Mouse (Mus musculus): ENCODE measurements around the gene Slc39a7. TPM values are rescaled to one million over a fixed set of nuclear protein-coding genes. Genes with fewer than 3 reads are reported as not detected.
A peak's percentile ranks its signal among the peaks of the same experiment; 100 is the strongest.
"Not testable (repeated sequence)": the region's sequence is repeated elsewhere in the genome, so short reads cannot be mapped to it uniquely, and the experiment has no call there.

Gene Slc39a7
- polyA plus RNA-seq, 1 experiment from 2014 or later, result 108 TPM

DNA sequence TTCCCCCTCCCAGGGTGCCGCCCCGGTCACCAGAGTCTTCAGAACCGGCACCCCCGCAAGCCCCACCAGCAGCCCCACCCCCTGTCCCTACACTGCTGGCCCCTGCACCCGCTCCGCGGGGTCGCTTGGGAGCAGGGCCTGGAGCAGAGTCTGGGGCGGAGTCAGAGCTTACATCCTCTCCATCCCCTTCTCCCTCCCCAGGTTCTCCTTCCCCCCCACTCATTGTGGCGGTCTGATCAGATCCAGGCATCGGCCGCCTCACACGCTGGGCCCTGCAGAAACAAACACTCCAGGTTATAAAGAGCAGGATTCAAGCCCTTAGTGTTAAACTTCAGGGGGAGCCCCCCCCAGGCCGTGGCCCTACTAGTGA, 9.1 kb downstream of the Slc39a7 start:
- Histone ChIP-seq H3K4me2 (ENCODE audit: low read depth, low read length) (no peak overlapping the region), H3K36me3 (ENCODE audit: control insufficient read depth, insufficient read depth) (peaks cover 13% of the 10 kb centered on the region), H3K4me3 (ENCODE audit: low read length) (no peak overlapping the region), H3K27ac (ENCODE audit: low read length) (no peak overlapping the region), H3K9ac (ENCODE audit: low read length) (no peak overlapping the region), H3K4me1 (ENCODE audit: control insufficient read depth, insufficient read depth, low read length) (peaks cover 23% of the 10 kb centered on the region), H3K27me3 (ENCODE audit: control insufficient read depth, insufficient read depth, low read length) (no peaks in the 10 kb centered on the region), H3K9me3 (replicated peaks; ENCODE audit: control insufficient read depth, low read length) (peaks cover 9% of the 10 kb centered on the region)
- ATAC-seq (replicated peaks; ENCODE audit: extremely low read depth, insufficient read depth, low FRiP score), result no peak
- WGBS, result 91% methylated on average over 14 of the region's 14 CpGs

DNA sequence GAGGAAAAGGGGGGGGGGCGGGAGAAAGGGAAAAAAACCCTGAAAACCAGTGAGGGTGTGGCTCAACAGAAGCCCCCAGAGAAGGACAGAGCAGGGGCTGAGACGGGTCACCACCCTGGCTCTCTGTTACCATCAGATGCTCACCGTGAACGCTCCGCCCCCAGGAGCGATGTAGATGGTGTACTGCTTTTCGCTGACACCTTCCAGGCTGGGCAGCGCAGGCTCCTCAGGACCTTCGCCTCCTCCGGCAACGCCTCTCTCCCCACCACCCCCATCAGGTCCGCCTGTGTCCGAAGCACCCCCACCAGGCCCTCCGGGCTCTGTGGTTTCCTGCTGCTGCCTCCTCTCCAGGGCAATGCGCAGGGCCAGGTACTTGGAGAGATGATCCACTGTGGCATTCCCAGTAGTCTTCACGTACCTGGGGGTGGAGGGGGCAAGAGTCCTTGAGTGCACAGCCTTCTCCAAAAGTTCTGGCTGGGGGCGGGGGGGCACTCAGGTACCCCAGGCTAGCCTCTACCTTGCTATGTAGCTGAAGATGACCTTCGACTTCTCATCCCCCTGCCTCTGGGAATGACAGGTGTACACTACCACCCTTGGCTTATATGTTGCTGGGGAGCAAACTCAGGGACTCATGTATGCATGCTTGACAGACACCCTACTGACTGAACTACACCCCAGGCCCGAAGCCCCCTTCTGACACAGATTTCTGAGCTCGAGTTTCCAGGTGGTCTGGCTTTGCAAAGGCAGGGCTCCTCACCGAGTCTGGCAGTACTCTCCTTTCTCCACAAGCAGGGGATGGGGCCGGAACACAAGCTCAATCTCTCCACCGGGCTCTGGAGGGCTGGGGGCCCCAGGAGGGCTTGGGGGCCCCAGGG, 9.7 kb downstream of the Slc39a7 start:
- Histone ChIP-seq H3K9ac (ENCODE audit: low read length) (no peak overlapping the region), H3K4me3 (ENCODE audit: low read length) (no peak overlapping the region), H3K4me2 (ENCODE audit: low read depth, low read length) (no peak overlapping the region), H3K4me1 (ENCODE audit: control insufficient read depth, insufficient read depth, low read length) (peaks cover 17% of the 10 kb centered on the region), H3K27ac (ENCODE audit: low read length) (no peak overlapping the region), H3K9me3 (replicated peaks; ENCODE audit: control insufficient read depth, low read length) (peaks cover 9% of the 10 kb centered on the region), H3K36me3 (ENCODE audit: control insufficient read depth, insufficient read depth) (peaks cover 13% of the 10 kb centered on the region), H3K27me3 (ENCODE audit: control insufficient read depth, insufficient read depth, low read length) (no peaks in the 10 kb centered on the region)
- WGBS, result 94% methylated on average over 23 of the region's 23 CpGs
- no peak for ATAC-seq (replicated peaks; ENCODE audit: extremely low read depth, insufficient read depth, low FRiP score)

DNA sequence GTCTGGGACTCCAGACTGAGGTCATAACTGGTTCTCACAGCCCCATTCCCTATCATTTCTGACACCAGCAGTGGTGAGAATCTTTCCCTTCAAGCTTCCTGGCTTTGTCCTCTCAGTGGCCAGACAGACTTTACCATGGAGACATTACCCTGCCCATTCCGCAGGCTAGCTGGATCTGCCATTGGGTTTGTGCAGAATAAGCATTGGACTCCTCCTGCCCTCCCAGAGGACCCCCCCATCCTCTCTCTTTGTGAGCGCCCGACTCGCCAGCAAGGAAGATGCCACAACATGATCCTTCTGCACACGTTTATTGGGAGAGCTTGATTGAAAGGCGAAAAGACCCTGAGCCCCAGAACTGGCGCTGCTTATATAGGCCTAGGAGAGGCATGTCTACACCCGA, 18.0 kb downstream of the Slc39a7 start:
- Histone ChIP-seq H3K4me1 (ENCODE audit: control insufficient read depth, insufficient read depth, low read length) (no peaks in the 10 kb centered on the region), H3K9ac (ENCODE audit: low read length) (no peak overlapping the region), H3K36me3 (ENCODE audit: control insufficient read depth, insufficient read depth) (no peaks in the 10 kb centered on the region), H3K9me3 (replicated peaks; ENCODE audit: control insufficient read depth, low read length) (no peaks in the 10 kb centered on the region), H3K27me3 (ENCODE audit: control insufficient read depth, insufficient read depth, low read length) (no peaks in the 10 kb centered on the region), H3K4me2 (ENCODE audit: low read depth, low read length) (no peak overlapping the region), H3K27ac (ENCODE audit: low read length) (no peak overlapping the region), H3K4me3 (ENCODE audit: low read length) (no peak overlapping the region)
- ATAC-seq (replicated peaks; ENCODE audit: extremely low read depth, insufficient read depth, low FRiP score), result no peak
- 85% methylated on average over 8 of the region's 8 CpGs for WGBS

DNA sequence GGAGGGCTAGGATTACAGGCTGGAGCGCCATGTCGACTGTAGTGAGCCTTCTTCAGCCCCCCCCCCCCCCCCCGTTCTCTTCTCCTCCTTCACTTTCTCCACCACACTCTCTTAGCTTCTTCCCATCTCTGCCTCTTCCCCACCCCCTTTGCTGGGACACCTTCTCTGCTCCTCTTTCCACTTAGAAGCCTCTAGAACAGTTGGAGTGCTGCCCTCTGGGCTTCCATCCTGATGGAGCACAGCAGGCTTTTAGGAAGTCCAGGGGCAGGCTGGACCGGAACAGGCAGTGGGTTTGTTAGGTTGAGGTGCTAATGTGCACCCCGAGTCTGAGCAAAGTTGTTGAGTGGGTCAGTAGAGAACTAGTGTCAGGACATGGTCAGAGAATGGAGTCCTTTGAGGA, 21.3 kb downstream of the Slc39a7 start:
- Histone ChIP-seq H3K36me3 (ENCODE audit: control insufficient read depth, insufficient read depth) (no peaks in the 10 kb centered on the region), H3K9me3 (replicated peaks; ENCODE audit: control insufficient read depth, low read length) (no peaks in the 10 kb centered on the region), H3K4me2 (ENCODE audit: low read depth, low read length) (no peak overlapping the region), H3K9ac (ENCODE audit: low read length) (no peak overlapping the region), H3K4me1 (ENCODE audit: control insufficient read depth, insufficient read depth, low read length) (no peaks in the 10 kb centered on the region), H3K4me3 (ENCODE audit: low read length) (no peak overlapping the region), H3K27me3 (ENCODE audit: control insufficient read depth, insufficient read depth, low read length) (0 out of 2 replicates have a peak, but pooled peaks cover 2% of the 10 kb centered on the region), H3K27ac (ENCODE audit: low read length) (no peak overlapping the region)
- no peak for ATAC-seq (replicated peaks; ENCODE audit: extremely low read depth, insufficient read depth, low FRiP score)
- WGBS, result 68% methylated on average over 5 of the region's 5 CpGs

DNA sequence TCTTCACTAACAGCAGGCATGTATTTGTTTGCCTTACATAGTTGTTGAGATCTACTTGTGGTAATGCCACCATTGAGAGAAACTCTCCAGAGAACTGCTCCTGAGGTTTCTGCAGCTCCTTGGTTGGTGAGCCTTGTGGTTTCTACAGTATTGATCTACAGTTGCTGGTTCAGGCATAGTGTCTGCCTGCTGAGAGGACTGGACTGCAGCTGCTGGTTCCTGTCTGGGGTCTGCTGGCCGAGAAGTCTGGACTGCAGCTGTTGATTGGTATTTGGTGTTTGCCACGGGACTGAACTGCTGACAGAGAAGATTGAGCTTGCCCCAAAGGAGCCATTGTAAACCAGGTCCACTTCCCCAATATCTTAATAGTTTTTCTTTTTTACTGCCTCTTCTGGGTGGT, 24.9 kb downstream of the Slc39a7 start:
- 38% methylated on average over 2 of the region's 2 CpGs for WGBS
- Histone ChIP-seq H3K4me2 (ENCODE audit: low read depth, low read length) (no peak overlapping the region), H3K36me3 (ENCODE audit: control insufficient read depth, insufficient read depth) (no peaks in the 10 kb centered on the region), H3K9me3 (replicated peaks; ENCODE audit: control insufficient read depth, low read length) (no peaks in the 10 kb centered on the region), H3K27ac (ENCODE audit: low read length) (no peak overlapping the region), H3K4me3 (ENCODE audit: low read length) (no peak overlapping the region), H3K4me1 (ENCODE audit: control insufficient read depth, insufficient read depth, low read length) (no peaks in the 10 kb centered on the region), H3K27me3 (ENCODE audit: control insufficient read depth, insufficient read depth, low read length) (0 out of 2 replicates have a peak, but pooled peaks cover 2% of the 10 kb centered on the region), H3K9ac (ENCODE audit: low read length) (no peak overlapping the region)
- no peak for ATAC-seq (replicated peaks; ENCODE audit: extremely low read depth, insufficient read depth, low FRiP score)

DNA sequence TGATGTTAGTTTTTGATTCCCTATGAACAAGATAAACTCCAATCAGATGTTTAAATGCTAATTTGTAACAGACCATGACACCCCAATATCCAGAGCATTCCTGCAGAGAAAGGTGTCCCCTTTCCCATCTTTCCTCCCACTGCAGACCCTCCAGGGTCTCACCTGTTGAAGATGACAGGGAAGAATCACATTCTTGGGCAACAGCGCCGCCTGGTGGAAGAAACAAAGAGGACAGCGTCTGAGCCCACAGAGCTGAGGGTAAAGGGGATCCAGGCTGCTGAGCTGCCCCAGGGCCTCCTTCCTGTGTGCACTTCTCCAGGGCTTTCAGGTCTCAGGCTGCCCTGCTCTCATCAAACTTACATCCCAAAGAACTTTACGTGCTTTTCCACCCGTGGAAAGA, 28.1 kb downstream of the Slc39a7 start:
- H3K36me3 ChIP-seq (ENCODE audit: control insufficient read depth, insufficient read depth), result no peaks in the 10 kb centered on the region
- no peaks in the 10 kb centered on the region for H3K9me3 ChIP-seq (replicated peaks; ENCODE audit: control insufficient read depth, low read length)
- ATAC-seq (replicated peaks; ENCODE audit: extremely low read depth, insufficient read depth, low FRiP score), result no peak
- no peak overlapping the region for H3K4me3 ChIP-seq (ENCODE audit: low read length)
- H3K27ac ChIP-seq (ENCODE audit: low read length), result no peak overlapping the region
- WGBS, result 4% methylated on average over 5 of the region's 5 CpGs
- H3K4me2 ChIP-seq (ENCODE audit: low read depth, low read length), result no peak overlapping the region
- H3K27me3 ChIP-seq (ENCODE audit: control insufficient read depth, insufficient read depth, low read length), result peaks cover 2% of the 10 kb centered on the region; the same call in 1 of the 2 replicates
- H3K4me1 ChIP-seq (ENCODE audit: control insufficient read depth, insufficient read depth, low read length), result no peaks in the 10 kb centered on the region
- H3K9ac ChIP-seq (ENCODE audit: low read length), result no peak overlapping the region

DNA sequence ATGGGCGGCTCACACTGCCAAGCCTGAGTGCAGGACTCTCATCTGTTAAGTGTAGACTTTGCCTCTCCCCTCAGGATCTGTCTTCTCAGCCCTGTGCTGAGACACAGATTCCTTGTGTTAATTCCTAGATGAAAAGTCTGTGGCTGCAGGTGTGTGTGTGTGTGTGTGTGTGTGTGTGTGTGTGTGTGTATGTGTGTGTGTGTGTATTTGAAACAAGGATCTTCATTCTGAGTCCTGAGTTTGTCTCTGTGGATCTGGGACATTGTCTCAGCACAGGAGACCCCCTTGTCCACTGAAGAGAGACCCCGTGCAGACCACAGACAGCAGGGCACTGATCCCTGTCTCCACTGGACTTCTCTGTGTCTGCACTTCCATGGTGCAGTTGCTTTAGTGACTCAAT, 30.7 kb downstream of the Slc39a7 start:
- not testable (repeated sequence) for H3K36me3 ChIP-seq (ENCODE audit: control insufficient read depth, insufficient read depth); H3K27ac ChIP-seq (ENCODE audit: low read length); H3K4me1 ChIP-seq (ENCODE audit: control insufficient read depth, insufficient read depth, low read length); ATAC-seq (replicated peaks; ENCODE audit: extremely low read depth, insufficient read depth, low FRiP score); H3K9me3 ChIP-seq (replicated peaks; ENCODE audit: control insufficient read depth, low read length); H3K9ac ChIP-seq (ENCODE audit: low read length); H3K27me3 ChIP-seq (ENCODE audit: control insufficient read depth, insufficient read depth, low read length)
- peak overlapping the region; percentile 100; the same call in 1 of the 2 replicates for H3K4me2 ChIP-seq (ENCODE audit: low read depth, low read length)
- 45% methylated on average over 2 of the region's 2 CpGs for WGBS
- peak overlapping the region; percentile 78; the same call in 1 of the 2 replicates for H3K4me3 ChIP-seq (ENCODE audit: low read length)

DNA sequence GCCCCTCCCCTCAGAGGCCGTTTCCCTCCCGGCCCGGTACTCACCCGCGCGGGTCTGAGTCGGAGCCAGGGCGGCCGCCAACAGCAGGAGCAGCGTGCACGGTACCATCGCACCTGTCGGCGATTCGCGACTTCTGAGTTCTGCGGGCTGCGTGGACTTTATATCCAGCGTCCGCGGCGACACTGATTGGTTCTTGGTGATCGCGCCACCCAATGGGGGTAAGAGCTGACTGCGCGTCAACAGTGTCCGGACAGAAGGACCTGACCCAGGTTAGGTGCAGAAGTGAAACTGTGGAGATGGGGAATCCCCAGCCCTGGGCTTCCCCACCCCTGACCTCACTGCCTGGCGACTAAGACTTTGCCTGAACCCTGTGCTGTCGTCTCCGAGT, 31.3 kb downstream of the Slc39a7 start, which contains the start of gene H2-K1:
Gene H2-K1 (minus strand): TSS at position 198 of the 388 bp plus-strand sequence.
- no peaks in the 10 kb centered on the region; the same call in 1 of the 2 replicates for H3K27me3 ChIP-seq (ENCODE audit: control insufficient read depth, insufficient read depth, low read length)
- H3K9ac ChIP-seq (ENCODE audit: low read length), result peak within 1 kb of the TSS; percentile 80
- no peak within 1 kb of the TSS for H3K27ac ChIP-seq (ENCODE audit: low read length)
- H3K9me3 ChIP-seq (replicated peaks; ENCODE audit: control insufficient read depth, low read length), result no peaks in the 10 kb centered on the region
- H3K4me2 ChIP-seq (ENCODE audit: low read depth, low read length), result peak within 1 kb of the TSS; percentile 100
- ATAC-seq (replicated peaks; ENCODE audit: extremely low read depth, insufficient read depth, low FRiP score), result peak; percentile 89
- H3K36me3 ChIP-seq (ENCODE audit: control insufficient read depth, insufficient read depth), result no peaks in the 10 kb centered on the region
- no peaks in the 10 kb centered on the region for H3K4me1 ChIP-seq (ENCODE audit: control insufficient read depth, insufficient read depth, low read length)
- WGBS, result under 1% methylated on average over 27 of the region's 30 CpGs
- H3K4me3 ChIP-seq (ENCODE audit: low read length), result peak within 1 kb of the TSS; percentile 78

DNA sequence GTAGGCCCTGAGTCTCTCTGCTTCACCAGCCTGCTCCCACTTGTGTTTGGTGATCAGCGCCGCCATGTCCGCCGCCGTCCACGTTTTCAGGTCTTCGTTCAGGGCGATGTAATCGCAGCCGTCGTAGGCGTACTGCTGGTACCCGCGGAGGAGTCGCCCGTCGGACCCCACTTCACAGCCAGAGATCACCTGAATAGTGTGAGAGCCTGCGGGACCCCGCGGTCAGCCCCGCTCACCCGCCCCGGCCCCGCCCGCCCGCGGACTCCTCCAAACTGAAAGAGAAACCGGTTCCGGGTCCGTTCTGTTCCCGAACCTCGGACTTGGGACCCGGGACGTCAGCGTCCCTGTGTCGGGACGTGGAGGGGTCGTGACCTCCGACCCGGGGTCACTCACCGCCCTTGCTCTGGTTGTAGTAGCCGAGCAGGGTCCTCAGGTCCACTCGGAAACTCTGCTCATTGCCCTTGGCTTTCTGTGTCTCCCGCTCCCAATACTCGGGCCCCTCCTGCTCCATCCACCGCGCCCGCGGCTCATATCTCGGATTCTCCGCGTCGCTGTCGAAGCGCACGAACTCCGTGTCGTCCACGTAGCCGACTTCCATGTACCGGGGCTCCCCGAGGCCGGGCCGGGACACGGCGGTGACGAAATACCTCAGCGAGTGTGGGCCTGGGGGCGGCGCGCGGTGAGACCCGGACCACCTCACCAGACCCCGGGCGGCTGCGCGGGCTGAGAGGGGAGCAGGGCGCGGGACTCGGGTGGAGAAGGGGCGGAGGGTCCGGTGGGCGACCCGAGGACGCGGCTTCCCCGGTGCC, 31.9 kb downstream of the Slc39a7 start:
- Histone ChIP-seq H3K9me3 (replicated peaks; ENCODE audit: control insufficient read depth, low read length) (0 out of 2 replicates have a peak, but pooled peaks cover 2% of the 10 kb centered on the region), H3K4me3 (ENCODE audit: low read length) (peak overlapping the region; percentile 78), H3K4me1 (ENCODE audit: control insufficient read depth, insufficient read depth, low read length) (no peaks in the 10 kb centered on the region), H3K36me3 (ENCODE audit: control insufficient read depth, insufficient read depth) (no peaks in the 10 kb centered on the region), H3K27me3 (ENCODE audit: control insufficient read depth, insufficient read depth, low read length) (no peaks in the 10 kb centered on the region; the same call in 1 of the 2 replicates), H3K27ac (ENCODE audit: low read length) (no peak overlapping the region), H3K4me2 (ENCODE audit: low read depth, low read length) (peak overlapping the region; percentile 100), H3K9ac (ENCODE audit: low read length) (peak overlapping the region; percentile 80)
- whole genome bisulfite sequencing, result 1% methylated on average over 84 of the region's 87 CpGs
- ATAC-seq (replicated peaks; ENCODE audit: extremely low read depth, insufficient read depth, low FRiP score), result peak; percentile 49; the same call in 1 of the 2 replicates
